Mouse (Mus musculus): Measurements from ENCODE around the gene Art2b. TPM values are rescaled to one million over a fixed set of nuclear protein-coding genes. Genes with fewer than 3 reads are reported as not detected.
"Not testable (repeated sequence)": the region's sequence is repeated elsewhere in the genome, so short reads cannot be mapped to it uniquely, and the experiment has no call there.

Art2b gene
- polyA plus RNA-seq (2016; fragmentation: Nextera tagmentation; extraction: Ambion mirVana), result not detected in 2 replicates

GRCm38 (mm10) chr7:101585408-101585807 lies at the start of gene Art2b:
Art2b (minus strand) TSS chr7:101585600.
- Histone ChIP-seq H3K36me3 (replicated peaks) (no peaks in the 10 kb centered on the region), H3K4me1 (no peaks in the 10 kb centered on the region), H3K4me2 (no peak within 1 kb of the TSS), H3K27ac (no peak within 1 kb of the TSS), H3K9me3 (no peaks in the 10 kb centered on the region), H3K4me3 (replicated peaks) (no peak within 1 kb of the TSS), H3K27me3 (no peaks in the 10 kb centered on the region), H3K9ac (no peak within 1 kb of the TSS)
- WGBS, result 81% methylated on average over 5 of the region's 5 CpGs
- ATAC-seq (ENCODE audit: low FRiP score), result no peak

GRCm38 (mm10) chr7:101634513-101634912 lies 49.1 kb upstream of the Art2b start:
- WGBS, result 80% methylated on average over 4 of the region's 4 CpGs
- Histone ChIP-seq H3K9ac (no peak overlapping the region), H3K4me3 (replicated peaks) (no peak overlapping the region), H3K27ac (peak overlapping the region; percentile 64), H3K36me3 (replicated peaks) (no peaks in the 10 kb centered on the region), H3K27me3 (no peaks in the 10 kb centered on the region), H3K9me3 (no peaks in the 10 kb centered on the region), H3K4me2 (no peak overlapping the region), H3K4me1 (no peaks in the 10 kb centered on the region)
- ATAC-seq (ENCODE audit: low FRiP score), result no peak

GRCm38 (mm10) chr7:101633629-101634177 lies 48.3 kb upstream of the Art2b start:
- Histone ChIP-seq H3K4me2 (no peak overlapping the region), H3K27ac (no peak overlapping the region), H3K4me3 (replicated peaks) (no peak overlapping the region), H3K27me3 (no peaks in the 10 kb centered on the region), H3K9ac (no peak overlapping the region), H3K4me1 (no peaks in the 10 kb centered on the region), H3K36me3 (replicated peaks) (no peaks in the 10 kb centered on the region), H3K9me3 (no peaks in the 10 kb centered on the region)
- 67% methylated on average over 8 of the region's 8 CpGs for WGBS
- ATAC-seq (ENCODE audit: low FRiP score), result peak; percentile 63; the same call in 1 of the 2 replicates

GRCm38 (mm10) chr7:101628481-101628880 lies 43.1 kb upstream of the Art2b start:
- ATAC-seq (ENCODE audit: low FRiP score), result no peak
- Histone ChIP-seq H3K27ac (no peak overlapping the region), H3K9me3 (no peaks in the 10 kb centered on the region), H3K4me2 (no peak overlapping the region), H3K36me3 (replicated peaks) (no peaks in the 10 kb centered on the region), H3K27me3 (no peaks in the 10 kb centered on the region), H3K4me1 (peaks cover 6% of the 10 kb centered on the region; the same call in 1 of the 2 replicates), H3K4me3 (replicated peaks) (no peak overlapping the region), H3K9ac (no peak overlapping the region)
- 44% methylated on average over 2 of the region's 2 CpGs for WGBS

- not testable (repeated sequence) for H3K9me3 ChIP-seq; H3K27ac ChIP-seq; H3K4me2 ChIP-seq; H3K27me3 ChIP-seq; H3K36me3 ChIP-seq (replicated peaks); H3K4me3 ChIP-seq (replicated peaks); H3K9ac ChIP-seq
- WGBS, result 70% methylated on average over 7 of the region's 7 CpGs
- H3K4me1 ChIP-seq, result peaks cover 12% of the 10 kb centered on the region
- ATAC-seq (ENCODE audit: low FRiP score), result 0 out of 2 replicates have a peak, but pooled peaks have one; percentile 36
Observed at GRCm38 (mm10) chr7:101627166-101627565, 41.8 kb upstream of the Art2b start.

GRCm38 (mm10) chr7:101624283-101624682 lies 38.9 kb upstream of the Art2b start:
- no peaks in the 10 kb centered on the region for H3K27me3 ChIP-seq
- no peak overlapping the region for H3K4me3 ChIP-seq (replicated peaks)
- no peak for ATAC-seq (ENCODE audit: low FRiP score)
- no peak overlapping the region for H3K9ac ChIP-seq
- no peak overlapping the region for H3K4me2 ChIP-seq
- no peak overlapping the region for H3K27ac ChIP-seq
- H3K9me3 ChIP-seq, result no peaks in the 10 kb centered on the region
- peaks cover 12% of the 10 kb centered on the region for H3K4me1 ChIP-seq
- H3K36me3 ChIP-seq (replicated peaks), result no peaks in the 10 kb centered on the region
- 89% methylated on average over 6 of the region's 6 CpGs for WGBS

GRCm38 (mm10) chr7:101621861-101622260 lies 36.5 kb upstream of the Art2b start:
- peaks cover 12% of the 10 kb centered on the region for H3K4me1 ChIP-seq
- not testable (repeated sequence) for H3K4me2 ChIP-seq; H3K4me3 ChIP-seq (replicated peaks); ATAC-seq (ENCODE audit: low FRiP score); H3K36me3 ChIP-seq (replicated peaks); H3K27ac ChIP-seq; H3K9ac ChIP-seq; H3K27me3 ChIP-seq; H3K9me3 ChIP-seq
- 82% methylated on average over 4 of the region's 4 CpGs for WGBS

- Histone ChIP-seq H3K4me3 (replicated peaks) (no peak overlapping the region), H3K27ac (no peak overlapping the region), H3K36me3 (replicated peaks) (no peaks in the 10 kb centered on the region), H3K4me2 (no peak overlapping the region), H3K4me1 (peaks cover 12% of the 10 kb centered on the region), H3K27me3 (no peaks in the 10 kb centered on the region), H3K9ac (no peak overlapping the region), H3K9me3 (no peaks in the 10 kb centered on the region)
- WGBS, result 25% methylated on average over 4 of the region's 4 CpGs
- no peak for ATAC-seq (ENCODE audit: low FRiP score)
Observed at GRCm38 (mm10) chr7:101620373-101620772, 35.0 kb upstream of the Art2b start.

- no peak overlapping the region for H3K9ac ChIP-seq
- ATAC-seq (ENCODE audit: low FRiP score), result no peak
- no peak overlapping the region for H3K4me3 ChIP-seq (replicated peaks)
- H3K9me3 ChIP-seq, result no peaks in the 10 kb centered on the region
- no peaks in the 10 kb centered on the region for H3K36me3 ChIP-seq (replicated peaks)
- no peak overlapping the region for H3K4me2 ChIP-seq
- H3K4me1 ChIP-seq, result peaks cover 5% of the 10 kb centered on the region
- H3K27me3 ChIP-seq, result no peaks in the 10 kb centered on the region
- no peak overlapping the region for H3K27ac ChIP-seq
- 84% methylated on average over 7 of the region's 7 CpGs for WGBS
Observed at GRCm38 (mm10) chr7:101618273-101618672, 32.9 kb upstream of the Art2b start.

- Histone ChIP-seq H3K4me1 (no peaks in the 10 kb centered on the region), H3K4me2 (no peak overlapping the region), H3K27ac (no peak overlapping the region), H3K36me3 (replicated peaks) (no peaks in the 10 kb centered on the region), H3K9me3 (no peaks in the 10 kb centered on the region), H3K4me3 (replicated peaks) (no peak overlapping the region), H3K27me3 (no peaks in the 10 kb centered on the region), H3K9ac (no peak overlapping the region)
- ATAC-seq (ENCODE audit: low FRiP score), result no peak
- 68% methylated on average over 10 of the region's 10 CpGs for WGBS
Observed at GRCm38 (mm10) chr7:101617438-101618165, 32.2 kb upstream of the Art2b start.

- H3K9me3 ChIP-seq, result no peaks in the 10 kb centered on the region
- H3K4me3 ChIP-seq (replicated peaks), result no peak overlapping the region
- H3K27ac ChIP-seq, result no peak overlapping the region
- no peaks in the 10 kb centered on the region for H3K27me3 ChIP-seq
- H3K4me1 ChIP-seq, result no peaks in the 10 kb centered on the region
- no peaks in the 10 kb centered on the region for H3K36me3 ChIP-seq (replicated peaks)
- no peak overlapping the region for H3K9ac ChIP-seq
- no peak for ATAC-seq (ENCODE audit: low FRiP score)
- H3K4me2 ChIP-seq, result no peak overlapping the region
- 81% methylated on average over 6 of the region's 6 CpGs for WGBS
Observed at GRCm38 (mm10) chr7:101616136-101616835, 30.9 kb upstream of the Art2b start.

GRCm38 (mm10) chr7:101615406-101615805 lies 30.0 kb upstream of the Art2b start:
- Histone ChIP-seq H3K9me3 (no peaks in the 10 kb centered on the region), H3K27ac (no peak overlapping the region), H3K4me2 (no peak overlapping the region), H3K9ac (no peak overlapping the region), H3K36me3 (replicated peaks) (no peaks in the 10 kb centered on the region), H3K4me3 (replicated peaks) (no peak overlapping the region), H3K27me3 (no peaks in the 10 kb centered on the region), H3K4me1 (no peaks in the 10 kb centered on the region)
- 83% methylated on average over 7 of the region's 7 CpGs for WGBS
- no peak for ATAC-seq (ENCODE audit: low FRiP score)

Measured in forebrain, embryonic 12.5 days (tissue).